Mouse (Mus musculus) neural tube, embryonic 12.5 days (tissue): ENCODE measurements at regions not wholly inside any gene's neighbourhood (a gene's known extent, or its start where the extent isn't known, plus 50 kb on each side); places are given as distances from the start of the nearest gene placed in this dataset.

ENCODE experiments used
- ATAC-seq: fragments of 200-750 bp; cut with Nextera tagmentation; 2 replicates; pipeline ENCODE4 v1.8.0; 2017; ENCODE audit warnings: low read depth, mild to moderate bottlenecking, moderate TSS enrichment, moderate library complexity; ENCODE audit not compliant: low FRiP score
- H3K27ac ChIP-seq: fragments of 300-500 bp; sonication (generic); 2 replicates; pipeline ENCODE4 v1.5.1; 2016
- H3K27me3 ChIP-seq: fragments of 300-500 bp; sonication (generic); replicated peaks from 2 replicates; pipeline ENCODE4 v1.6.1; 2016; ENCODE audit warnings: mild to moderate bottlenecking
- H3K36me3 ChIP-seq: fragments of 300-500 bp; sonication (generic); 2 replicates; pipeline ENCODE4 v1.6.1; 2016; ENCODE audit warnings: mild to moderate bottlenecking
- H3K4me1 ChIP-seq: fragments of 300-500 bp; sonication (generic); 2 replicates; pipeline ENCODE4 v1.6.1; 2016
- H3K4me2 ChIP-seq: fragments of 300-500 bp; sonication (generic); replicated peaks from 2 replicates; pipeline ENCODE4 v1.6.1; 2016; ENCODE audit warnings: mild to moderate bottlenecking
- H3K4me3 ChIP-seq: fragments of 300-500 bp; sonication (generic); 2 replicates; pipeline ENCODE4 v1.5.1; 2016
- H3K9ac ChIP-seq: fragments of 300-500 bp; sonication (generic); 2 replicates; pipeline ENCODE4 v1.6.1; 2016; ENCODE audit warnings: mild to moderate bottlenecking
- H3K9me3 ChIP-seq: fragments of 300-500 bp; sonication (generic); 2 replicates; pipeline ENCODE4 v1.6.1; 2016; ENCODE audit warnings: mild to moderate bottlenecking
- WGBS: fragments of 180-500 bp; shearing (Covaris S2); methylation state at CpG from one replicate; pipeline ENCODE4 v1.1.7; 2016; 5-methylcytosine and 5-hydroxymethylcytosine counted together

DNA sequence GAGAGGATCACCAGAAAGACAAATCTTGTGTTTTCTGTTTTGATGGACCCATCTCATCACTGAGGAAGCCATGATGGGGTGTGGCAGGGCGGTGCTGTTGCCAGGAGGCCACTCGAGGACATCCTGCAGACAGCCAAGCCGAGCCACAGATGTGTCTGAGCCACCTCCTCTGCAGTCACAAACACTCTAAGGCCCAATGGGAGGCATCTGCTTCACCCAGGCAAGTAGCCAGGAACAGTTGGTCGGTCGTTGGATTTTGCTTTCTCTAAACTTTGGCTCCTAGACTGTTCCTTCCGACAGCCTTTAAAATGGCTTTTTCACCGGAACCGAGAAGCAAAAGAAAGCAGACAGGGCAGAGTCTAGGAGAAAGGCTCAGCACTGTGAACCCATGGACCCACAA is 90.5 kb downstream of the Gas1 start:
- Histone ChIP-seq H3K9me3 (no peaks in the 10 kb centered on the region), H3K4me2 (no peak overlapping the region)
- no peak for ATAC-seq

GRCm38 (mm10) chr13:60084975-60085374 is 92.2 kb downstream of the Gas1 start:
- WGBS: 10% methylated on average over 12 of the region's 12 CpGs
- Histone ChIP-seq H3K4me2 (peak overlapping the region; percentile 27; the same call in 1 of the 2 replicates), H3K27me3 (no peaks in the 10 kb centered on the region; the same call in 1 of the 2 replicates), H3K9me3 (no peaks in the 10 kb centered on the region), H3K4me3 (no peak overlapping the region), H3K36me3 (no peaks in the 10 kb centered on the region), H3K9ac (no peak overlapping the region), H3K4me1 (no peaks in the 10 kb centered on the region), H3K27ac (no peak overlapping the region)
- peak; percentile 50; the same call in 1 of the 2 replicates for ATAC-seq

More for the DNA sequence above, 90.5 kb downstream of the Gas1 start:
- H3K27me3 ChIP-seq: no peaks in the 10 kb centered on the region; the same call in 1 of the 2 replicates
- H3K36me3 ChIP-seq: no peaks in the 10 kb centered on the region
- H3K27ac ChIP-seq: no peak overlapping the region
- H3K9ac ChIP-seq: no peak overlapping the region
- 92% methylated on average over 8 of the region's 8 CpGs for WGBS
- H3K4me1 ChIP-seq: no peaks in the 10 kb centered on the region
- no peak overlapping the region for H3K4me3 ChIP-seq

DNA sequence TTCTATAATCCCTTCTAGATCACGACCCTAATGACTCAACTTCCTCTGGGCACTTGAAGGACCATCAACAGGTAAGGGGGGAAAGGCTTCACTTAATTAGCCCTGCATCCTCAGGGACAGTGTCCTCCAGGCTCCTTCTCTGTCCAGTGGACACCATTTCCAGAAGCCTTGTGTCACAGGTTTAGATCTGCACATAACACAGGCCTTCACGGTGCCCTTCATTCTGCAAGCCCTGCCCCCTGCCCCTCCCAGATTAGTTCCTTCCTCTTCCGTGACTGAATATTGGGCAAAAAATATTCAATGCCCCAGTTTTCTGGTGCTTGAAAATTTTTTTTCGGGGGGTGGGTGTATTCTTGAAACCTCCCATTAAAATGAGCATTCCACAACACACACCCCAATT is 92.9 kb downstream of the Gas1 start:
- H3K9ac ChIP-seq: no peak overlapping the region
- no peaks in the 10 kb centered on the region; the same call in 1 of the 2 replicates for H3K27me3 ChIP-seq
- no peak overlapping the region for H3K4me3 ChIP-seq
- ATAC-seq: no peak
- WGBS: 65% methylated on average over 4 of the region's 4 CpGs
- no peaks in the 10 kb centered on the region for H3K9me3 ChIP-seq
- no peak overlapping the region for H3K27ac ChIP-seq
- no peak overlapping the region for H3K4me2 ChIP-seq
- H3K36me3 ChIP-seq: no peaks in the 10 kb centered on the region
- H3K4me1 ChIP-seq: no peaks in the 10 kb centered on the region

DNA sequence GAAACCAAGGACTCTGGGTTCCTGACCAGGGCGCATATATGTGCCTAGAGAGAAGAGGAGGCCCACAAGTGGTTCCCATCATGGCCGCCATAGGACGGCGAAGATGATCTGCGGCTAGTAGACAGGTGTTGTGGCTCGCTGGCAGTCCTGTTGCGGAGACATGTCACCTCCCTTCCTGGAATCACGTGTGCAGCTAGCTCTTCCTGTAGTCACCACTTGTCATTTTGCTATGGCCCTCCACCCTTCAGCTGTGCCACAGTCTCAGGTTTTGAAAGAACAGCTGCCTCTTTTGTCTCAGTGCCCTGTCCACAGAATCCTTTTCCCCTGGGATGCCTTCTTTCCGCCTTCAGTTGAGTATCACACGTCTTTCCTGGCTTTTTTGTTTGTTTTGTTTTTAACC is 97.1 kb downstream of the Gas1 start:
- 84% methylated on average over 10 of the region's 10 CpGs for WGBS
- no peak overlapping the region for H3K4me3 ChIP-seq
- no peaks in the 10 kb centered on the region for H3K4me1 ChIP-seq
- H3K27ac ChIP-seq: no peak overlapping the region
- no peaks in the 10 kb centered on the region for H3K36me3 ChIP-seq
- no peak overlapping the region for H3K4me2 ChIP-seq
- no peak overlapping the region for H3K9ac ChIP-seq
- no peaks in the 10 kb centered on the region for H3K9me3 ChIP-seq
- H3K27me3 ChIP-seq: no peaks in the 10 kb centered on the region
- ATAC-seq: no peak

DNA sequence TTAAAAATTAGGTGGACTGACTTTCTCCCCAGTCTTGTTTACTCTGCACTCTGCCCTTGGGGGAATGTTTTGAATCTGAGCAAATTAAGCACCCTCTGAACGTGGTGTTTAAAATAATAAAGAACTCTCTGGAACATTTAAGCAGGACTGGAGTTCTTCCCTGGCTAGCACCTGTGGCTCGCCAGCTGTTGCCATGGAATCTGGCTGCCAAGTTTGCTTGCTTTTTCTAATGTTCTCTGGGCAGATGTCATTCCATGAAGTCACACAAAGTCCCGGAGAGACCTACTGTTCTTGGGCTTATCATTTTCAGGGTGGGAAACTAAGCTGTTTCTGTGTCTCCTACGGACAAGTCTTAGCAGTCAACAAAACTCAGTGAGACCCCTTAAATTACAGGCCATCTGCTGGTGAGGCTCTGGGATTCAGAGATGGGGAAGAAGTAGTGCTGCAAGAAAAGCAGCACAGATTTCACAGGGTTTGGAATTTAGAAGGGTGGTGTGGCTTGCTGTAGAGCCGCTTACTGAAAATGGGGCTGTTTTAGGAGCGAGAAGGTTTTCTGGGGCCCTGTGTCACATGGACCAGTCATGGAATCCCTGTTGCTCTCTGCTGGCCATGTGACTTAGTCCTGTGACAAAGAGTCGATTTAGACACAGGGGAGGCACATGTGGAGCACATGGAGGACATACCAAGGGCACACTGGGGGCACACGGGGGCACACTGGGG is 98.7 kb downstream of the Gas1 start:
- H3K27me3 ChIP-seq: no peaks in the 10 kb centered on the region
- no peak for ATAC-seq
- no peak overlapping the region for H3K4me3 ChIP-seq
- H3K27ac ChIP-seq: no peak overlapping the region
- 77% methylated on average over 8 of the region's 8 CpGs for WGBS
- H3K4me2 ChIP-seq: no peak overlapping the region
- no peak overlapping the region for H3K9ac ChIP-seq
- H3K4me1 ChIP-seq: no peaks in the 10 kb centered on the region
- H3K36me3 ChIP-seq: no peaks in the 10 kb centered on the region
- no peaks in the 10 kb centered on the region for H3K9me3 ChIP-seq

DNA sequence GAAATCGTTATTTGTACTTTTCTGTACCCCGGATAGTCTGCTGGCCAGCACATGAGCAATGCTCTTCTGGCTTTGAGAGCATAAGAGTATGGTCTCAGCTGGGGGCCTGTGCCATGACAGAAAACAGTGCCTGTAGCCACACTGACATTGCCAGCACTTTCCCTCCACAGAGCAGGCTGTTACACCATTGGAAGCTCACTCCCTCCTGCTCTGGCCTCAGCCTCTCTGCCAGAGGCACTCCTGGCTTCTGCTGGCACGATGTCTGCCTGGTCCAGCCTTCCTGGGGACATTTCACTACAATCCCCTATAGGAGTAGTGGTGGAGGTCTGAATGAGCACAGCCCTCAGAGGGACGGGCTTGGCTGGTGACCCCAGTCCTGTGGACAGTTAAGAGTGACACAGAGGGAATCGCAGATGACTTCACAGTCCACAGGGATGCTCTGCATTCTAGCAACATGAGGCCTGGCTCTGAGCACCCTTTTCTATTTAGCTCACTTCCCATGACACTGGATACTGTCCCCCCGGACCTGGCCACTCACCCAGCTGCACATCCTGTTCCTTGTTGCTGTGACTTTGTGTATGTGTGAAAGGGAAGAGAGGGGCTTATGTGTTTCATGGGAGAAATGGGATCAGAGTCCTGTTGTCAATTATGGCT is 100.9 kb downstream of the Gas1 start:
- H3K27ac ChIP-seq: no peak overlapping the region
- no peaks in the 10 kb centered on the region; the same call in 1 of the 2 replicates for H3K4me1 ChIP-seq
- H3K36me3 ChIP-seq: no peaks in the 10 kb centered on the region
- H3K27me3 ChIP-seq: no peaks in the 10 kb centered on the region
- H3K4me2 ChIP-seq: no peak overlapping the region
- ATAC-seq: 0 out of 2 replicates have a peak, but pooled peaks have one; percentile 17
- H3K4me3 ChIP-seq: no peak overlapping the region
- WGBS: 60% methylated on average over 6 of the region's 6 CpGs
- H3K9me3 ChIP-seq: no peaks in the 10 kb centered on the region
- H3K9ac ChIP-seq: no peak overlapping the region

GRCm38 (mm10) chr13:60071595-60071994 is 105.6 kb downstream of the Gas1 start:
- H3K4me3 ChIP-seq: no peak overlapping the region
- no peaks in the 10 kb centered on the region for H3K27me3 ChIP-seq
- H3K36me3 ChIP-seq: no peaks in the 10 kb centered on the region
- no peaks in the 10 kb centered on the region; the same call in 1 of the 2 replicates for H3K4me1 ChIP-seq
- H3K9me3 ChIP-seq: no peaks in the 10 kb centered on the region
- 71% methylated on average over 9 of the region's 9 CpGs for WGBS
- H3K27ac ChIP-seq: no peak overlapping the region
- no peak for ATAC-seq
- no peak overlapping the region for H3K4me2 ChIP-seq
- no peak overlapping the region for H3K9ac ChIP-seq

DNA sequence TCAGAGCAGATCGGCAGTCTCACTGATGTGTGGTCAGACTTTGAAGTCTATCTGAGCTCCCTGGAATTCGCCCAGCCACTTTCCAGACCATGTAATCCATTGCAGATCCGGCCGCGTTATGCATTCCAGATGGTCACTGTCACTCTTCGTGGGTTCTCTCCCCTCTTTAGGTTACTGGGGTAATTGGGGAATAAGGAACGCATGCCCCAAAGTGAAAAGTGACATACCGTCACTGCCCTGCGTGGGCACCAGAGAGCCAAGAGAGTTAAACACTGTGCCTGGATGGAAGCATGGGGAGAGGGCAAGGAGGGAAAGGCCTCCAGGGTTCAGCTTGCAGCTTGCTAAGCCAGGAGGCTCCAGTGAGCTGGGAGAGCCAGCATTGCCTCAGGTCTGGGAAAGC is 108.0 kb downstream of the Gas1 start:
- Histone ChIP-seq H3K4me1 (no peaks in the 10 kb centered on the region; the same call in 1 of the 2 replicates), H3K27me3 (no peaks in the 10 kb centered on the region), H3K9ac (no peak overlapping the region), H3K9me3 (no peaks in the 10 kb centered on the region), H3K36me3 (no peaks in the 10 kb centered on the region), H3K27ac (no peak overlapping the region), H3K4me2 (no peak overlapping the region), H3K4me3 (no peak overlapping the region)
- 61% methylated on average over 9 of the region's 9 CpGs for whole genome bisulfite sequencing
- ATAC-seq: no peak

DNA sequence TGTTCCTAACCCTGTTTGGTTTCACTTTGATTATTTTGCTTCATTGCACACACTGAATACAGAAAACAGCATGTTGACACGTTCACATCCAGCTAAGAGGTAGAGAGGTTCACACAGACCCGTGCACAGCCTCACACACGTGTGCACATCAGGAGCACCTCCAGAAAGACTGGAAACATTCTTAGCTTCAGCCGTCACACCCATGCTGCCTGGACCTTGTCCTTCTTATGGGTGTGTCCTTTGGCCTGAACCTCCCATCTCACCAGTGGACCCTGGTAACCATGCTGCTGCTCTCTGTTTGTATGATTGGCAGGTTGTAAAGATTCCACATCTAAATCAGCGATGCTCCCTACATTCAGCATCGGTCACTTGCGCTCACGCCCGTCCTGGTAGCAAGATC is 109.8 kb downstream of the Gas1 start:
- 81% methylated on average over 9 of the region's 9 CpGs for WGBS
- no peaks in the 10 kb centered on the region for H3K9me3 ChIP-seq
- no peak overlapping the region for H3K4me3 ChIP-seq
- H3K4me1 ChIP-seq: no peaks in the 10 kb centered on the region; the same call in 1 of the 2 replicates
- H3K27ac ChIP-seq: no peak overlapping the region
- H3K36me3 ChIP-seq: no peaks in the 10 kb centered on the region
- ATAC-seq: no peak
- H3K27me3 ChIP-seq: no peaks in the 10 kb centered on the region
- H3K9ac ChIP-seq: no peak overlapping the region
- no peak overlapping the region for H3K4me2 ChIP-seq

DNA sequence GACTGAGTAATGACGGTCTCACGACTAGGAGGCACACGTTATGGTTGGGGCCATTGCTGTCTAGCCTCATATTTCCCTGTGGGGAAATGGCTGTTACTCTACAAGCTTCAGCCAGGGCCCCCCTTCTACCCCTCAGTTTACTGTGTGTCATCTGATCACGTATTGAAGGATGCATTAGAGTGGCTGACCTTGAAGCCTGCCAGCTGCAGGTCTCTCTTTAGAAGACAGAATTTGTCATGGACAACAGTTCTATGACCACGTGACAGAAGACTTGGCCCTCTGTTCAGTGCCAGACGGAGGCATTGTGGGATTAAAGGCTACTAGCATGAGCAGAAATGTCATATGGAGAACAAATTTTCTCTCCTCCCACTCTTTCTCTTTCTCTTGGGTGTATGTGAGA is 115.6 kb downstream of the Gas1 start:
- Histone ChIP-seq H3K36me3 (no peaks in the 10 kb centered on the region), H3K27me3 (no peaks in the 10 kb centered on the region), H3K4me1 (0 out of 2 replicates have a peak, but pooled peaks cover 4% of the 10 kb centered on the region), H3K9ac (no peak overlapping the region), H3K4me2 (no peak overlapping the region), H3K4me3 (no peak overlapping the region), H3K27ac (no peak overlapping the region), H3K9me3 (no peaks in the 10 kb centered on the region)
- no peak for ATAC-seq
- 76% methylated on average over 6 of the region's 6 CpGs for WGBS

DNA sequence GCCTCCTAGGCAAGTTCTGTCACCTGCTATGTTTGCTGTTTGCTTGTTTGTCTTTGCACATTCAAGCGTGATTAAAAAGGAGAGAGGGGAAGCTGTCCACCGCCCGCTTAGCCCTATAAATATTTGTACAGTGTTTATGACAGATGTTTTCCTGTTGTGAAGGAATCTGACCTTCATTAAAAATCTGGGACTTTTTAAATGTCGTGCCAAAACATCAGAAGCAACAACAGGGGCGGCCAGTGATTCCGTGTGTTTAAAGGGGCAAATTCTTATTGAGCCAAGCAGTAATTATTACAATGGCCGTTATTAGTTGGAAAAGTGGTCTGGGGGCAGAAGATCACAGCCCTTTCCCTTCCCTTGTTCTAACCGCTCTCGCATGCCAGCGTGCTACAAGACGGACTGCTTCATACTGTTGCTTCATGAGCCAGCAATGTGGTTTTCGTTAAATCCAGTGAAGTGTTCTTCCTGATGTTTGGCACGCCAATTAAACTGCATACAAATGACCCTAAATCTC is 119.3 kb downstream of the Gas1 start:
- no peaks in the 10 kb centered on the region for H3K9me3 ChIP-seq
- no peaks in the 10 kb centered on the region for H3K36me3 ChIP-seq
- no peaks in the 10 kb centered on the region for H3K27me3 ChIP-seq
- ATAC-seq: no peak
- no peak overlapping the region for H3K27ac ChIP-seq
- 0 out of 2 replicates have a peak, but pooled peaks cover 4% of the 10 kb centered on the region for H3K4me1 ChIP-seq
- H3K9ac ChIP-seq: no peak overlapping the region
- WGBS: 39% methylated on average over 13 of the region's 13 CpGs
- no peak overlapping the region for H3K4me3 ChIP-seq
- no peak overlapping the region for H3K4me2 ChIP-seq

- H3K36me3 ChIP-seq: no peaks in the 10 kb centered on the region
- H3K4me2 ChIP-seq: no peak overlapping the region
- peaks cover 16% of the 10 kb centered on the region for H3K4me1 ChIP-seq
- no peaks in the 10 kb centered on the region for H3K27me3 ChIP-seq
- H3K9me3 ChIP-seq: no peaks in the 10 kb centered on the region
- no peak overlapping the region for H3K4me3 ChIP-seq
- ATAC-seq: no peak
- H3K27ac ChIP-seq: no peak overlapping the region
- H3K9ac ChIP-seq: no peak overlapping the region
- WGBS: 54% methylated on average over 3 of the region's 3 CpGs
Measured at GRCm38 (mm10) chr13:60054531-60054930, 122.6 kb downstream of the Gas1 start.
